Mouse (Mus musculus) urinary bladder, postnatal 10 days (tissue): Measurements from ENCODE around the gene Slfn14.
"Not testable (repeated sequence)": the region's sequence is repeated elsewhere in the genome, so short reads cannot be mapped to it uniquely, and the experiment has no call there.

Source experiments
- DNase-seq: peaks from one replicate; pipeline ENCODE4 v3.0.0; 2022; ENCODE audit warnings: low spot score

Slfn14 gene

GRCm38 (mm10) chr11:83282084-83282483 lies 4.4 kb downstream of the Slfn14 start:
- DNase-seq = no peak

DNA sequence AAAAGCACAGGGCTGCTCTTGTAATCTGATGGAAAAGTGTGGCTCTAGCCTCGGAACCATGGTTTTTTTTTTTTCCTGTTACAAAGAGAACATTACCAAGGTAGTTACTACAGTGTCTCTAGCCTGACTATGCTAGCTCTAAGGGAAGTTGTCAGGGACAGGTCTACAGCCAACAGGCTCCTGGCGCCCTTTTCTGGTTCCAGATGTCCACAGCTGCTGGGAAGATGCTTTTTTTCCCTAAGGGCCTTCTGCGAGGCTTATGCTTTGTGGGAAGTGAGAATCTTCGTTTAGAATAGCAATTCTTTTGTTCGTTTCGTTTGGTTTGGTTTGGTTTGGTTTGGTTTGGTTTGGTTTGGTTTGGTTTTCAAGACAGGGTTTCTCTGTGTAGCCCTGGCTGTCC lies 6.8 kb downstream of the Slfn14 start:
- DNase-seq = no peak

- DNase-seq = no peak
Measured at GRCm38 (mm10) chr11:83279024-83279423, 7.5 kb downstream of the Slfn14 start.

DNA sequence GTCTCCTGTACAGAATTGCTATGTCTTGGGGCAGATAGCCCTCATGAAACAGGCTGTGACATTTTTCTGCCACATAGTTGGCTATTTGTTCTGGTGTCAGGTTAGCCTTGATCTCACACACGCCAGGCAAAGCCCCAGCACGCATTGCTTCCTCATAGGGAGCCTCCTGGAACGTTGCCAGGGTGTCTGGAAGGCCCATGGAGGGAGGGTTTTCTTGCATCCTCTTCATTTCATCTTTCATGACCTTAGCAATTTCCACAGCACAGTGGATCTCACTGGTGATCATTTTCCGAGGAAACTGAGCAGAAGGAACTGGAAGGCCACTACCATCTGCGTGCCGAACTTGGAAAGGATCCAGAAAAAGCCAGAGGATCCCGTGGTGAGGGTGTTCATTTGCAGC lies 10.3 kb downstream of the Slfn14 start:
- no peak for DNase-seq

DNA sequence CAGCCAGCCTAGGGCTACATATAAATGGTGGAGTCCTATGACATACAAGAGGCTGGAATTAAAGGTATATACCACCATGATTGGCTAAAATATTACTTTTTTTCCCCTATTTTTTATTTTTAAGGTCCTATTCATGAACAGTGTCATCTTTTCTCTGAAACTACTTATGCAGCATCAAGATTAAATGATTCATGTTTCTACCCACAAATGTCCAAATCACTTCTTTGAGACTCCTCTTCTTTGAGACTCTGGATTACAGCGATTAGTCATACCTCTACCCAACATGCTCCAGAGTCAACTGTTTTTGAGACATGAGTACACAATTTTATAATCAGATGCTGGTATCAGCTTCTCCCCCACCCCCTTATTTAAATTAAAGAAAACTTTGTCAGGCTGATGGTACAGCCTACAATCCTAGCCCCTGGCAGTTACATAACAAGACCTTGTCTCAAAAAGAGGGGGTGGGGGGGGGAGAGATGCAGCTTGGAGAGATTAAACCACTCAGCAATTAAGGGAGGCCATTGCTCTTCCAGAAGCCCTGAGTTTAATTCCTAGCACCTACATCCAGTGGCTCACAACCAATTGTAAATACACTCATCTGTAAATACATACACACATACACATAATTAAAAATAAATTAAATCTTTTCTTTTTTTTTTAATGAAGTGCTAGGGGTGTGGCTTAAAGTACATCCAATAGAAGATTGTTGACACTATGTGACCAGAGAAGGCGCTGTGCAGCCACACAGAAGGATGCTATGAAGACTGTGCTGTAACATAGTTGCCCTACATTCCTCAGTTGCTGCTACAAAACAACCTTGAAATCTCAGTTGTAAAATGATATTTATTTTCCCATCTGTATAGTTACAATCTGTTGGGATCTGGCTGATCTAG lies 14.3 kb downstream of the Slfn14 start:
- DNase-seq = no peak

DNA sequence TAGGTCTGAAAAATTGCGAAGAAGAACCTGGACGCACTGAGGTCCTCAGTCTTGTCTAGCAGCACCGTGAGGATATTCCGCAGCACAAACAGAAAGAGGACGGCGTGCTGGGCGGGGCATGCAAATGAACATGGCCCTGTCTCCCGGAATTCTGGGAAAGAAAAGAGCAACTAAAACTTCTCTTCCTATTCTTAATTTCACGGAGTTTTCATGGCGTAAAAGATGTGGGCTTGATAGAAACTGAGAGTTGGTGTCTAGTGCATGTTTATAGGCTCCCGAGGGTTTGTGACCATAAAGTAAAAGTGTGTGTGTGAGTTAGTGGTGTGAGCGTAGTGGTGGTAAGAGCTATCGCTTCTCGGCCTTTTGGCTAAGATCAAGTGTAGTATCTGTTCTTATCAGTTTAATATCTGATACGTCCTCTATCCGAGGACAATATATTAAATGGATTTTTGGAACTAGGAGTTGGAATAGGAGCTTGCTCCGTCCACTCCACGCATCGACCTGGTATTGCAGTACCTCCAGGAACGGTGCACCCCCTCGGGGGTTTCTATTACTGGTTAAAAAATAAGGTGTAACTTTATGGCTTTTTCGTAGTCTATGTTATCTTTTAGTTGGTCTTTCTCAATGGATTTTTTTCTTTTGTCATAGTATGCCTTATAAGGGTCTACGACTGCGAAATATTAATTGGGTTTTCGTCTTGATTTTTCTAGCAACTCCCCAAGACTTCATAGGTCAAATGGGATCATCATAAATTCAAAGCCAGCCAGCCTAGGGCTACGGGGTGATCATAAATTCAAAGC lies 15.2 kb downstream of the Slfn14 start:
- no peak for DNase-seq

DNA sequence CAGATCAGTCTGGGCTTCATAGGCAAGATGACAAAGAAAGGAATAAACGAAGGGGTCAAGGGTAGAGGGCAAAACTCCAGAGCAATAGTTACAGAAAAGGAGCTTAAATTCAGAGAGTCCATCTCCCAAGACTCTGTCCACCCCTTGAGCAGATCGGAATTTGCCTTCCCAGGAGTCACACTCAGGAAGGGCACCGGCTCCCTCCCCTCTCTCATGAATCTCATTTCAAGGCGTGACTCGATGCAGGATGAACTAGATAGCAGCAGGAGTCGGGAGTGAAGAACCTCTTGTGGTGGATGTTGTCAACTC lies 15.7 kb downstream of the Slfn14 start:
- no peak for DNase-seq

DNA sequence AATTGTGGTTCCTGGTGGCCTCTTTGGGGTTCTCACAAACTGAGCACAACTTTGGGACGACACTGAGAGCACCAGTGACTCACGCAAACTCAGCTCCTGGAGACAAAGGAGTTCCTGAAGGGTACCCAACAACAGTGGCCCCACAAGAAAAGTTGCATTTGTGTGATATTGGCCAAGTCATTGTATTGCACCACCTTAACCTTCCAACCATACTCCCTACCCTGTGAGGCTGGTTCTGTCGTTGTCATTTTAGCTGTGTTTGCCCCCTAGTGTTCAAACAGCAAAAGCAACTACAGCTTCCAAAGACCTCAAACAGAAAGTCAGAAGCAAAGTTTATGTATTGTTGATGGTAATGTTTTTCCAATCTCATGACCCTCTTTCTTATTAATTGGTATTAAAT lies 23.4 kb downstream of the Slfn14 start:
- no peak for DNase-seq

- no peak for DNase-seq
Measured at GRCm38 (mm10) chr11:83262673-83263072, 23.9 kb downstream of the Slfn14 start.

GRCm38 (mm10) chr11:83257211-83257610 lies 29.3 kb downstream of the Slfn14 start:
- not testable (repeated sequence) for DNase-seq

GRCm38 (mm10) chr11:83239811-83240210 lies 46.7 kb downstream of the Slfn14 start:
- DNase-seq = no peak

GRCm38 (mm10) chr11:83238389-83238788 lies 48.1 kb downstream of the Slfn14 start:
- DNase-seq = no peak

- not testable (repeated sequence) for DNase-seq
Measured at GRCm38 (mm10) chr11:83237390-83237789, 49.1 kb downstream of the Slfn14 start.

GRCm38 (mm10) chr11:83233621-83234020 lies 52.9 kb downstream of the Slfn14 start:
- DNase-seq = not testable (repeated sequence)

DNA sequence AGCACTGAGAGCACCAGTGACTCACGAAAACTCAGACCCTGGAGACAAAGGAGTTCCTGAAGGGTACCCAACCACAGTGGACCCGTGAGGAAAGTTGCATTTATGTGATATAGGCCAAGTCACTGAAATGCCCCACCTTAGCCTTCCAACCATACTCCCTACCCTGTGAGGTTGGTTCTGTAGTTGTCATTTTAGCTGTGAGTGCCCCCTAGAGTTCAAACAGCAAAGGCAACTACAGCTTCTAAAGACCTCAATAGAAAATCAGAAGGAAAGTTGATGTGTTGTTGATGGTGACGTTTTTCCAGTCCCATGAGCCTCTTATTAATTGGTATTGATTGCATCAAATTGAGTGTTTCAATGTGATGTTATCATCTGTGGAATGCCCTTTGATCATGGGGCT lies 55.6 kb downstream of the Slfn14 start:
- no peak for DNase-seq

DNA sequence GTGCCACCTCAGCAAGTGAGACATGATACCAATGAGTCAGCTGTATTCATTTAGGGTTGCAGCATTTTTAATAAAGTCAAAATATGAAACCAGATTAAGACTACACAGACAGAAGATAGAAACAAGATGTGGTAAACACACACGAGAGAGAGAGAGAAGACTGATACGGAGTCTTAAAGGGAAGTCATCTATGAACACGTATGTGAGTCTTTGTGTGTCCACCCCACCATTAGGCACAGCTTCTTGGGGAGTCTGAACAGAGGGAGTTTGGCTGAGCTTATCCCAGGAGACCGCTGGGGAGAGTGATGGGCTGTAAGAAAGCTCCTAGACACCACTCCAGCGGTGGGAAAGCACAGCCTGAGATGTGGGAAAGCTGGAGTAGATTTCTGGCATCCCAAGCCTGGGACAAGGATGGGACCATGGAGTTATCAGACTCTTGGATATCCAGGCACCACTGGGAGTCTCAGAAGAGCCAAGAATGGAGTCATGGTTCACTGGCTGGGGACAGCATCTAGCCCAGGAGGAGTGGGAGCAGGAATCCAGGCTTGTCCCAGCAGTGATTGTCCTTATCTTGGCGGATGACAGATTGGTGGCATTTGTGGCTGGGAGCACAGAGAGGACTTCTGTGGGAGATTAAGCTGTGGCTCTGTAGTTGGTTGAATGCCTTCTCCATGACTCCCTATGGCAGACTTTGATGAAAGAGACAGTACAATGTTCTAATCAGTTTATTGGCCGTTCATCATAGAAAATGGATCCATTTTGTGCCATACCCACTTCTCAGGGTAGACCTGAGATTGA lies 58.4 kb downstream of the Slfn14 start:
- DNase-seq = no peak

- no peak for DNase-seq
Measured at GRCm38 (mm10) chr11:83225371-83225960, 61.1 kb downstream of the Slfn14 start.
